Mouse (Mus musculus): ENCODE measurements around the gene Ctrc.
A peak's percentile ranks its signal among the peaks of the same experiment; 100 is the strongest.

Gene Ctrc

DNA sequence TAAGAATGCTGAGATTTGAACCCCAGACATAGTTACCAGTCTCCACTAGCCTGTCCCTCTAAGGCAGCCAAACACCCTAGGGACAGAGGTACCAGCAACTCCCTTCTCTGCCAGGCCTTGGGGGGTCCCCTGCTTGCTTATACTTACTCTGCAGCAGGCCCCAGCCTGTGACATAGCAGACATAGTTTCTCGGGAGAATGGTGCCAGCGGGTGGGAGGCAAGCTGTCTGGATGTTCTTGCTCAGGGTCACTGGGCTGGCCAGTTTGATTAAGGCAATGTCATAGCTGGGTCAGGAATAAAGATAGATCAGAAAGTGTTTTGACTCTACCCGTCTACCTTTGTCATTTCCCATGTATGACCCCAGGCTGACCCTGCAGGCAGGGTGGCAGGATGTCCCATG, 25.0 kb downstream of the Ctrc start:
- DNase-seq (ENCODE audit: low read depth, low spot score): no peak

DNA sequence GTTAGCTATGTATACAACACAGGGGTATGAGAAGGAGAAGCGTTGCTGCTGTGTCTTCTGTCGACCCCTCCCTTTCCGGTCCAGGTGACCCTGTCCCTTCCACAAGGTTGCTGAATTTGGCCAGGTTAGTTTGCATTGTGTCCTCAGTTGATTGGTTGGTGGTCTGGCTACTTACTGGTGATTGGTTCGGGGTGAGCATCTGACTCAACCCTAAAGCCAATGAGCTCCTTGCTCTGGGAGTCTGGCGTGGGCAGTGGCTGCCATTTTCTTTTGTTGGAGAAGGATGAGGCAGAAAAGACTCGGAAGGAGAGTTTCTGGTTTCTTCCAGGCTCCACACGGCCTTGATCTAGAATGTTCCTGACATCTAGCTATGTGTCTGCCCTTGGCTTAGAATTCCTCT, 26.8 kb downstream of the Ctrc start:
- no peak for DNase-seq (ENCODE audit: low read depth, low spot score)

DNA sequence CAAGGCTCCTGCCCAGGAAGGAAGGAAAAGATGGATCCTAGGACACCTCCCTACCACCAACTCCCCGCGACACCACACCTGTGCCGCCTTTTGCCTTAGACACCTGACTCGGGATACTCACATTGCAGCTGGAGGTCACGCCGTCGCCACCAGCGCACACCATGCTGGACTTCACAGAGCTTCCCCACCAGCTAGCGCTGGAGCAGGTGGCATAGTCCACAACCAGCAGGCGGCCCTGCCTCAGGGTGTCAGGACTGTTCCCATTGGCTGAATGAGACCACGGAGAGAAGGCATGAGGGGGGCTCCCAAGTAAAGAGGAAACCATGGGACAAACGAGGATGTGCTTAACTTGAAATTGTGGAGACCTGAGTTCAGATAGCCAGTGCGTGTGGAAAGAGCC, 27.3 kb downstream of the Ctrc start:
- DNase-seq (ENCODE audit: low read depth, low spot score): no peak

DNA sequence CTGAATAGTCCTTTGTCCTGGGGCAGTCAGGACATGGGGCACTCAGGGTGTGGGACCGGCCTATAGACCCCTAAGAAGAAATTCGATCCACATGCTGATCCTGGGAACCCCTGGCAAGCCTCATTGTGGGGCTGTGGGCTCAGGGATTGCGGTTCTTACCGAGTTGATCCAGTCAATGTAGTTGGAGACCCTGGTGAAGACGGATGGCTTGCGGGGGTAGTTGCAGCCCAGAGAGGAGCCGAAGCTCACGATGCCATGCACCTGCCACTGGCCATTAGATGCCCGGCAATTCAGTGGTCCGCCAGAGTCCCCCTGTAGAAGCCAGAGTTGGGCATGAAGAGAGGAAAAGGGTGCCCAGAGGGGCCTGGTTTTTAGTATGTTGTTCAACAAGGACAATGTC, 28.5 kb downstream of the Ctrc start:
- no peak for DNase-seq (ENCODE audit: low read depth, low spot score)

DNA sequence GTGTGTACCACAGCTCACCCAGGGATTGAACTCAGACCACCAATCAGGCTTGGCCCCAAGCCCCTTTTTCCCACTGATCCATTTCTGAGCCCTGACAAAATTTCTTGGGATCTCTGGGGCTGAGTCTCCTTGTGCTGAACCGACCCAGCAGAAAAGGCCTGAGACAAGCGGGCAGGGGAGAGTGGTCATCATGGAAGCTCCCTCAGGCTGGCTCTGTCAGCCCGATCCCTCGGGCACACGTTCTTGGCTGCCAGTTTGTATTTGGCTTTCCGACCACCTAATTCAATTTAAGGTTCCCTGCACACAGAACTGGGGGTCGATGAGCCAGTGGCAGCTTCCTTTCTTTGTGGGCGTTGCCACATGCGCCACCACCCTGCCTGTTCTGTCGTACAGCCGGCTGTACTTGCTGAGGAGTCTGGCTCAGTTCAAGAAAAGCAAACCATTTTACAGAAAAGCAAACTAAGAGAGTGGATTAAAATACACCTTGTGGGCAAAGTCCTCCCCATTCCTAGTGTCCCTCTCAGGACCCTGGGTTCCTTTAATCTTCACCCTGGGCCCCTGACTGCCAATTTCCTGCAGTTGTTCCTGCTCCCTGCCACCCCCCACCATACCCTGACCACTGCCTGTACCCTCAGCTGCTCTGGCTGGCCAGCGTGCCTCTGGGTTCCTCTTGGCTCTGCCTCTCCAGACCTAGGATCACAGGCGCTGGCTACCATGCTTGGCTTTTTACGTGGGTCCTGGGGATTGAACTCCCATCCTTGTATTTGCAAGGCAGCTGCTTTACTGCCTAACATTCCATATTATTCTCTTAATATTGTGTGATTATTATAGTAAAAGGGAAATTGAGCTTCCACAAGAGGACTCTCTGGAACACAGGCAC, 29.1 kb downstream of the Ctrc start:
- no peak for DNase-seq (ENCODE audit: low read depth, low spot score)

DNA sequence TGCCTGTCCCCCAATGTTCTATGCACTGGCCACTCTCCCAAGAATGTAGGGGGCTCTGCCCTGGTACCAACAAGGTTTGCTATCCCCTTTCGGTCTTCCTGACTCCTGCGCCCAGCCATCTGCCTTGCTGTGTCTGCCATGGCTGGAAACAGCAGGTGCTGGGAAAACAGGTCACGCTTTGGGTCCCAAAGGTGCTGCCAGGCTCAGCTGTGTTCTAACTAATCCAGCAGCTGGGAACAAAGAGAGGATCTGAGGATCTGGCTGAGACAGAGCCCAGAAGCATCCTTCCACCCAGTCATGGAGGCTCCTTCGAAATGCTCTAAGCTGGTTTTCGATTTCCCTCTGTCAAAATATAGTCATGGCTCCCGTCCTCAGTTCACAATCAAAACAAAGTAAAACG, 29.9 kb downstream of the Ctrc start:
- DNase-seq (ENCODE audit: low read depth, low spot score): no peak

DNA sequence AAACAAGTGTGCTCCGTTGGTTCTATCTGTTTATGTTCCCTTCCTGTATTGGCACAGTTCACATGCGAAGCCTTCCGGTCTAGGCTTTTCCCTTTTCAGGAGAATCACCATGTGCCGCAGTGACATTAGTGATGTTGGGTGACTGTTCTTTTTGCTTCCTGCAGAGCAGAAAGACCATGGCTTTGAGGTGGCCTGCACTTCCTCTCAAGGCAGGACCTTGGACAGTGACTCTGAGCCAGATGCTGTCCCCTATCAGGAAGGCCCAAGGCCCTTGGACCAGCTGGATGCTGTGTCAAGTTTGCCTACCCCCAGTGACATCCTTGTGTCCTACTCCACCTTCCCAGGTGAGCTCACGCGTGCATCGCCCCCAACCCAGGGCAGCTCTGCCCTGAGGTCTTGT, 34.8 kb downstream of the Ctrc start:
- no peak for DNase-seq (ENCODE audit: low read depth, low spot score)

DNA sequence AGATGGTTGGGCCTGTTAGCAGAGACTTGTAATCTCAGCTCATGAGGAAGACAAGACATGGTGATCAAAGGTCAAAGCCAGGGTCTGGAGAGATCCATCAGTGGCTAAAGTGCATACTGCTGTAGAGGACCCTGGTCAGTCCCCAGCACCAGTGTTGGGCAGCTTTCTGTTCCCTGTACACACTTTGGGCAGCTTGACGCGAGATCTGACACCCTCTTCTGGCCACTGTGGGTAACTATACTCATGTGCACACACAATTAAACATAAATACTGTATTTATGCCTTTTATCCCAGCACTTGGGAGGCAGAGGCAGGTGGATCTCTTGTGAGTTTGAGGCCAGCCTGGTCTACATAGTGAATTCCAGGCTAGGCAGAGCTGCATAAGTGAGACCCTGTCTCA, 35.2 kb downstream of the Ctrc start:
- no peak for DNase-seq (ENCODE audit: low read depth, low spot score)

DNA sequence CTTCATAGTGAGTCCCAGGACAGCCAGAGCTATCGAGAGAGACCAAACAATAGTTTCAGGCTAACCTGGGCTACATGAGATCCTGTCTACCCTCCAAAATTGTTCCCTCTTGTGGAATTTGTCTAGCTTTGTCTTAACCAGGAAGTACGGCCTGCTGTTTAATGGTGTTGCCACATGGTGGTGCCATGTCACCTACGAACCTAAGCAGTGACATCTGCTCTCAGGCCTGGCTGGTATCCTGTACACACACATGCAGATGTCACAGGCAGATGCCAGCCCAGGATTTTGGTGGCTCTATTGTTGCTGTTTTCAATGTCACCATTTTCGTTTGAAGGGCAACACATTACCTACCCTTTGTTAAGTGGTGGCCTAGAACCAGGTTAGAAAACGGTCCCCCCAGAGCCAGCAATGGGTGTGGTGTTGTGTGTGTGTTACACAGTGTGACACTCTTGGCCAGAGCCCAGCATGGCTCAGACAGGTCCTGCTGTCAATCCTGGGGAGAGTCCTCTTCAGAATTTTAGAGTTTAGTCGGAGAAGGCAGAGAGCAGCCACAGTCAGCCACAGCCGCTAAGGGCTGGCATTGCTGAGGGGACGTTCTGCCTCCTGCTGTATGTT, 36.2 kb downstream of the Ctrc start:
- peak; percentile 41 for DNase-seq (ENCODE audit: low read depth, low spot score)

DNA sequence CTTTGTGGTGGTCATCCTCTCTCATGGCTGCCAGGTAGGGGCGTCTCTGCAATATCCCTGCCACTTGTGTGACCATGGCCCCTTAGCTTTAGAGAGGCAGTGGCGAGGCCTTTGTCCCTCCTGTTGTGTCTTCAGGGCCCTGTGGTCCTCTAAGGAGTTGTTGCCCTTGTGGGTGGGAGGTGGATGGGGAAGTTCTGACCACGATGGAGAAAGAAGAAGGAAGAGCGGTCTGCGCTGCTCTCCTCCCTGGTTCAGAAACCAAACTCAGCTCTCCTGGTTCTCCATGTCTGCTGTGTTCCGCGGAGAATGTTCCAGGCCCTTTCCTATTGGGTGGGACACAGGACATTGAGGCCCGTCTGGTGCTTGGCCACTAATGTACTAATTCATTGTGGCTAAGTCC, 40.3 kb downstream of the Ctrc start:
- DNase-seq (ENCODE audit: low read depth, low spot score): no peak

DNA sequence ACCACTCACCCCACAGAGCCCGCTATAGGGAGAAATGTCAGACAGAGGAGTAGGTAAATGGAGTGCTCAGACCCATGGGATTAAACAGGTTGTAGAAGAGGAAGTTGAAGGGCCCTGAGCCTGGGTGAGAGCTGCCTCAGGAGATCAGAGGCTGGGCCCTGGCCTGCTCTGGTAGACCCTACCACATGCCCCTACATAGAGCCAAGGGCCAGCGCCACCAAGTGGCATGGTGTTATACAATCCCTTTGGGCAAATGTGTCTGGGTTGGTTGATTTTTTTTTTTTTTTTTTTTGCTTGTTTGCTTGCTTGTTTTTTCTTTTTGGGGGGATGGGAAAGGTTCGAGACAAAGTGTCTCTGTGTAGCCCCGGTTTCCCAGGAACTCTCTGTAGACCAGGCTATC, 42.1 kb downstream of the Ctrc start:
- DNase-seq (ENCODE audit: low read depth, low spot score): no peak

DNA sequence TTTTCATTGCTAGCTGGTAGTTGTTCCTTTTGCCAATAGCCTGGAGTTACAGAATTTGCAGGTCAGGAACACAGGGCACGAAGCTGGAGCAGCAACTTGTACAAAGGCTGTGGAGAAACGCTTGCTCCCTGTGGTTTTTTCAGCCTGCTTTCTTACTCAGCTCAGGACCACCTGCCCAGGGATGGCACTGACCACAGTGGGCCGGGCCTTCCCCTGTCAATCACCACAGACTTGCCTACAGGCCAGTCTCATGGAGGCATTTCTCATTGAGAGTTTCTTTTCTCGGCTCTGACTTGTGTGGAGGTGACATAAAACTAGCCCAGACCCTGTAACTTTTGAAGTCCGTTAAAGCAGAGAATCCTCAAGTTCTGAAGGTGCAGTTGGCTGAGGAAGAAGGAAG, 48.6 kb downstream of the Ctrc start:
- DNase-seq (ENCODE audit: low read depth, low spot score): no peak

DNA sequence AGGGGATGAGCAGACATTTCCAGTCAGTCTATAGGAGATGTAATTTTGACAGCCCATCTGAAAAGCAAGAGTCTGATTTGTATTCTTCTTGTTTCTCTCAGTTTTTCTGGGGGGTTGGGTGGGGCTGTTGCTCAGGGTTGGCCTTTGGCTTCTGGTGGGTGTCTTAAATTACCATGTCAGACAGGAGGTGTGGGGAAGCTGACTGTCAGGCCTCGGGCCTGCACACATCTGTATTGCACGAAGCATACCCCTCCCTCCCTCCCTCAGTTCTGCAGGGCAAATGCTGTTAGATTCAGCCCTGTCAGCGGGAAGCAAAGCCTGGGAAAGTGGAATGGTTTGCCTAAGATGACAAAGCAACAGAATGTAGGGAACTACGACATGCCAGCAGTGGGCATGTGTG, 49.2 kb downstream of the Ctrc start:
- DNase-seq (ENCODE audit: low read depth, low spot score): no peak

DNA sequence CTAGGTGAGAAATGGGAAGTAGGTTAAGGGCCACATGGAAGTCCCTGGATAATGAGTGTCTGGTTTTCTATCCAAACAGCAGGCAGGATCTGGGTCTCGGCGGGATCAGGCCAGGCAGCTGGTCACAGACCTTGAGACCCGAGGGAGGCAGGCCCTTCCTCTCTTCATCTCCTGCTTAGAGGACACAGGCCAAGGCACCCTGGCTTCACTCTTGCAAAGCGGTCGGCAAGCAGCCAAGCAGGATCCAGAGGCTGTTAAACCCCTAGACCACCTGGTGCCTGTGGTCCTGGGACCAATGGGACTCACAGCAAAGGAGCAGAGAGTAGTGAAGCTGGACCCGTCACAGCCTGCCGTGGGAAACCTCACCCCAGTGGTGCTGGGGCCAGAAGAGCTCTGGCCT, 49.8 kb downstream of the Ctrc start:
- DNase-seq (ENCODE audit: low read depth, low spot score): no peak

DNA sequence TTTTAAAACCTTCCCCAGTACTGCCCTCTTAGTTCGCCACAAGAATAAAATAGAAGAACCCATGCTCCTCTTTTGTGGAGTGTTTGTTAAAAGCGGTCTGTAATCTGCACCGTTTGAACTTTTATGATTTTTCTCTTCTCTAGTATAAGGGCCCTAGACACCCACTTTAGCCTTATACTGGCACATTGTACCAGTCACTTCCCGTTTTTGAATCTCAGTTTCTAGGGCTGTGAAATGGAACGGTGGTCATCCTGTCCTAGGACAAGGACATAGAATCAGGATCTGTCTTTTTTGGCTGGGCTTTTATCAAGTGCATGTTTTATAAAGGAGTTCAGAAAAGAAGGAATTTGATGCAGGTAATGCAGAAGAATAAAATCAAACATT, 52.0 kb downstream of the Ctrc start:
- no peak for DNase-seq (ENCODE audit: low read depth, low spot score)

DNA sequence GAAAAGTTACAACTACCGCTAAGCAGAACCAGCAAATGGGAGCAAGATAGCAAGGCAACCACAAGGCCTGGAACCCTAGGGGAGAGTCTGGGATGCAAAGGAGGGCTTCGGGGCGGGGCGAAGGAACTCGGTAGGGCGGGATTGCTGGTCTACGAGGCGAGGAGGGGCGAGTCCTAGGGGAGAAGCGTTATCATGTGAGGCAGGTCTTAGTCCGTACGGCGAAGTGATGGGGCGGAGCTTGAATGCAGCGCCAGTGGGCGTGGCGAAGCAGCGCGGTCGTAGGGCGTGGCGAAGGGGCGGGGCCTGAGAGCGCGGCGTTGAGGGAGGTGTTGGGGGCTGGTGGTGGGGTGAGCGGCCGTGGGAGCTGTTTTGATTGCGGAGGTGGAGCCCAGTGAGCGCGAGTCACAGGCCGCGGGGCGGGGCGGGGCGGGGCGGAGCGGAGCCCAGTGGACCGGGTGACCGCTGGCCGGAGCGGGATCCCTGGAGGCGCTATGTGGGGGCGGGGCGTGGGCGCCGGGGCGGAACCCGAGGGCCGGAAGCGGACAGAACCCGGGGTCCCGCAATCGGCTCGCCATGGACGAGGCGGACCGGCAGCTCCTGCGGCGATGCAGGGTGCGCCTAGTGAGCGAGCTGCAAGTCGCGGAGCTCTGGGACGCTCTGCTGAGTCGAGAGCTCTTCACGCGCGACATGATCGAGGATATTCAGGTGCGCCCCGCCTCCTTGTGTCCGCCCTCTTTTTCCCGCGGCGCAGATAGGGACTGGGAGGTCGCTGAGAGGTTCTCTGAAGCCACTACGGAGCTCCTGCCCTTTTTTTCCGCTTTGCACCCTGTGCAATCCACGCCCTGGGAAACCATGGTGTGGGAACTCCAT, 52.6 kb downstream of the Ctrc start, which contains the start of gene Casp9:
Casp9 (plus strand) TSS at position 331 of the 870 bp plus-strand sequence.
- peak; percentile 93 for DNase-seq (ENCODE audit: low read depth, low spot score)

DNA sequence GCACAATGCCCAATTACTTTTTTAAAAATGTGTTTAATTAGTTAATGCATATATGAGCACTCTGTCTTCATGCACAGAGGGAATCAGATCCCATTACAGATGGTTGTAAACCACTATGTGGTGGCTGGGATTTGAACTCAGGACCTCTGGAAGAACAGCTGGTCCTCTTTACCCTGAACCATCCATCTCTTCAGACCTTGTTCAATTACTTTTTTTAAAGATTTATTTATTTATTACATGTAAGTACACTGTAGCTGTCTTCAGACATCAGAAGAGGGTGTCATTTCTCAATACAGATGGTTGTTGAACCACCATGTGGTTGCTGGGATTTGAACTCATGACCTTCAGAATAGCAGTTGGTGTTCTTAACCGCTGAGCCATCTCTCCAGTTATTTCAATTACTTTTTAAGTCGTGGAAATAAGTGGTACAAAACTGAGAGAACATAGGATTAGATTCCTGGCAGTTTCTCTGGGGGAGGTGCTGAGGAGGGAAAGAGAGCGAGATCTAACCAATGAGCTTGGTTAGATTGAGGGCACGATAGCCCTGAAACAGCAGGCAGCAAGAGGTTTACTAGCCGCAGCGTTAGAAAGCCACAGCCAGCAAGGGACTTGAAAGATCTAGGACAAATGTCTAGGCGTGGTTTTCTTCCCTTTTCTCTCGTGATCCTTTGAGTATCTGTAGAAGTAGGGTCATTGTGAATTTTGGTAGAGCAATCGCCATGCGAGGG, 53.4 kb downstream of the Ctrc start:
- DNase-seq (ENCODE audit: low read depth, low spot score): no peak

DNA sequence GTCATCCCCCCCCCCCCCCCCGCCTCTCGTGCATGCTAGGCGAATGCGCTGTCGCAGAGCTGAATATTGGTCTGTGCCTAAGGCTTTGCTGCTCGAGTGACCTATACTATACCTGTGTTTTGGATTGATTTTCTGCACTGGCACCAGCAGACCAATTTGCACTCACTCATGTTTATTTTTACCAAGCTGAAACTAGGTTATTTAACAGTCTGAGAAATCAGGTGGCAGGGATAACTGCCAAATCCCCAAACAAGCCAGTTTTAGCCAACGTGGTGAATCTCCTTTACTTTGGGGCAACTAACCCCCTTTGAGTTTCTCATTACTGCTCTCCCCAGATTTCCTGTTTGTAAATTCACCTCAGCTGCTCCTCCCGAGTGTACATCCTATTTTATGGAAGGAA, 54.2 kb downstream of the Ctrc start:
- DNase-seq (ENCODE audit: low read depth, low spot score): no peak

DNA sequence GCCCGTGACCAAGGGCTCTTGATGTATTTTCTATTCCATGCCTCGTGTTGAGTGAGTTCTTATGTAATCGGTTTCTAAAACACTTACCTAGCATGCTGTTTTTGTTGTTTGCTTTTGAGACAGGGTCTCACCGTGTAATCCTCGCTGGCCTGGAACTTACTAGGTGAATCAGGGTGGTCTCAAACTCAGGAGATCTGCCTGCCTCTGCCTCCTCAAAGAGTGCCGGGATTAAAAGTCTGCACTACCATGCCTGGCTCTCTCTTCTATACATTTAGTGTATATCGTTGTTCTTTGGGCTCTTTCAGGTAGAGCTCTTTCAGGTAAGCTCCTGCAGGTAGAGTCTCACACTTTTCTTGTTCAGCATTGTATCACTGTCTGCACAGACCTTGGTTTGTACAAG, 54.7 kb downstream of the Ctrc start:
- no peak for DNase-seq (ENCODE audit: low read depth, low spot score)

DNA sequence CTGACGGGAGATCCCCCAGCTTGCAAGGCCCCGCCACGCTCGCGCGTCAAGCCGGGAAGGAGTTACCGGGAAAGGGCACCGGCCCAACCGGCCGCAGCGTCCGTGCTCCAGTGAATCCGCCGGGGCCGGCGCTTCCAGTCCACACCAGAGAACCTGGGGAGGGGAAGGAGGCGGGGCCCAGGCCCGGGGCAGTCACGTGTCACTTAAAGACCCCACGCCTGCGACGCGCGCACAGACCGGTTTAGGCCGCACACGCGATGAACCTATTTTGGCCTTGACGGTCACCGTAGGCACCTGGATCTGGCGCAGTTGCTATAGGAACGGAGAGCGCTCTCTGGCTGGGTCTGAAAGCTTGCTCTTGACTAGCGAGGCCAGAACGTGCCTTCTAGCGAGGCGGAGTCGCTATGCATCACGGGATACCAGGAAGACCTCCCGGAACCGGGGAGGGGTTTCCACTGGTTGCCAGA, 55.6 kb downstream of the Ctrc start, which contains the start of gene Dnajc16:
Dnajc16 (minus strand) TSS at position 408 of the 467 bp plus-strand sequence.
- DNase-seq (ENCODE audit: low read depth, low spot score): peak; percentile 99

DNA sequence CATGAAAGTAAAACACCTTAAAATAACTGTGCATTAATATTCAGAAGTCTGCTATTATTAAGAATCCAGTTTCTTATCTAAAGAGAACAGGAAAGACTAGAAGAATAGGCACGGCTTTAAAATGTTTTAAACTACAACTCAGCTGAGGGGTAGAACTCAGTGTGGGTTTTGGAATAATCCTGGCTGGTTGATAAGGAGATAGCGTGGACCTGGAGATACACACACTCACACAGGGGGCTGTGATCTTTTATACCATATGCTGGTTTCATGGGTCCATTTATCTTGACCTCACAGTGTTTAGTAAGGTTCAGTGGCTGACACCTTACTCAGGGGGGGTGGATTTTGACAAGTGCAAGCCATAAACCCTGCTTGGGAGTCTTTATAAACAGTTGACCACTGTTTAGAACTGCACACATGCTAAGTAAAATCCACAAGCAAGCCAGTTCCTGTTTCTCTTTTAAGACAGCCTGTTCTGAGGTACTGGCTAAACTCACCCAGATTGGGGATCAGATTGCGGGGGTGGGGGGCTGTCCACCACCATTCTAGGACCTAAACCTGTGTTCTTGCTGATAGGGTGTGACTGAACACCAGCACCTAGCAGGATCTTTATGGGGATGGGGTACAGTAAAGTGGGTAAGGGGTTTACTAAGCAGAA, 56.5 kb downstream of the Ctrc start:
- DNase-seq (ENCODE audit: low read depth, low spot score): no peak

All from retina, postnatal 7 days (tissue).